Mouse (Mus musculus) heart, embryonic 16.5 days (tissue): Measurements from ENCODE around the gene Lasp1. TPM values are rescaled to one million over a fixed set of nuclear protein-coding genes. Genes with fewer than 3 reads are reported as not detected.
"Not testable (repeated sequence)": the region's sequence is repeated elsewhere in the genome, so short reads cannot be mapped to it uniquely, and the experiment has no call there.

Experiments
- ATAC-seq: fragments of 200-750 bp; cut with Nextera tagmentation; replicated peaks from 2 replicates; pipeline ENCODE4 v1.8.0; 2017; ENCODE audit warnings: moderate number of reproducible peaks; ENCODE audit not compliant: insufficient read depth, low FRiP score; ENCODE audit errors: extremely low read depth
- H3K27ac ChIP-seq: fragments of 300-500 bp; sonication (generic); 2 replicates; pipeline ENCODE4 v1.5.1; 2014; ENCODE audit warnings: mild to moderate bottlenecking, low read length, control low read depth, moderate library complexity
- H3K27me3 ChIP-seq: fragments of 300-500 bp; sonication (generic); 2 replicates; pipeline ENCODE4 v1.6.1; 2014; ENCODE audit warnings: low read length, mixed read lengths; ENCODE audit not compliant: control insufficient read depth, insufficient read depth
- H3K36me3 ChIP-seq: fragments of 300-500 bp; sonication (generic); 2 replicates; pipeline ENCODE4 v1.6.1; 2014; ENCODE audit not compliant: control insufficient read depth, insufficient read depth
- H3K4me1 ChIP-seq: fragments of 300-500 bp; sonication (generic); 2 replicates; pipeline ENCODE4 v1.6.1; 2014; ENCODE audit warnings: low read length, mixed read lengths; ENCODE audit not compliant: control insufficient read depth, insufficient read depth
- H3K4me2 ChIP-seq: fragments of 300-500 bp; sonication (generic); 2 replicates; pipeline ENCODE4 v1.6.1; 2014; ENCODE audit warnings: low read depth, mild to moderate bottlenecking, control low read depth, low read length
- H3K4me3 ChIP-seq: fragments of 300-500 bp; sonication (generic); 2 replicates; pipeline ENCODE4 v1.5.1; 2014; ENCODE audit warnings: mild to moderate bottlenecking, control low read depth, low read length
- H3K9ac ChIP-seq: fragments of 300-500 bp; sonication (generic); 2 replicates; pipeline ENCODE4 v1.6.1; 2014; ENCODE audit warnings: low read length, control low read depth
- H3K9me3 ChIP-seq: fragments of 300-500 bp; sonication (generic); replicated peaks from 2 replicates; pipeline ENCODE4 v1.6.1; 2016; ENCODE audit warnings: low read length; ENCODE audit not compliant: control insufficient read depth
- WGBS: fragments of 180-500 bp; shearing (Covaris S2); extraction: QIAGEN DNeasy Blood & Tissue Kit; methylation state at CpG from one replicate; pipeline ENCODE4 v1.1.7; 2014; 5-methylcytosine and 5-hydroxymethylcytosine counted together
- polyA plus RNA-seq: library from polyadenylated mRNA; unstranded; fragments of >200 nt; fragmentation: Nextera tagmentation; extraction: Ambion mirVana; gene quantifications from 2 replicates; pipeline ENCODE4 v1.2.1, GENCODE M21; 2015

Gene Lasp1
- polyA plus RNA-seq, 1 experiment from 2014 or later: 52.9 TPM

GRCm38 (mm10) chr11:97836541-97836940 is 37.7 kb downstream of the Lasp1 start:
- H3K4me2 ChIP-seq: no peak overlapping the region
- no peaks in the 10 kb centered on the region for H3K27me3 ChIP-seq
- H3K4me1 ChIP-seq: peaks cover 13% of the 10 kb centered on the region
- 0 out of 2 replicates have a peak, but pooled peaks have one; percentile 5 for ATAC-seq
- WGBS: 49% methylated on average over 8 of the region's 8 CpGs
- peak overlapping the region; percentile 49 for H3K9ac ChIP-seq
- H3K4me3 ChIP-seq: no peak overlapping the region
- H3K36me3 ChIP-seq: peaks cover 21% of the 10 kb centered on the region
- peak overlapping the region; percentile 46 for H3K27ac ChIP-seq
- H3K9me3 ChIP-seq: no peaks in the 10 kb centered on the region

DNA sequence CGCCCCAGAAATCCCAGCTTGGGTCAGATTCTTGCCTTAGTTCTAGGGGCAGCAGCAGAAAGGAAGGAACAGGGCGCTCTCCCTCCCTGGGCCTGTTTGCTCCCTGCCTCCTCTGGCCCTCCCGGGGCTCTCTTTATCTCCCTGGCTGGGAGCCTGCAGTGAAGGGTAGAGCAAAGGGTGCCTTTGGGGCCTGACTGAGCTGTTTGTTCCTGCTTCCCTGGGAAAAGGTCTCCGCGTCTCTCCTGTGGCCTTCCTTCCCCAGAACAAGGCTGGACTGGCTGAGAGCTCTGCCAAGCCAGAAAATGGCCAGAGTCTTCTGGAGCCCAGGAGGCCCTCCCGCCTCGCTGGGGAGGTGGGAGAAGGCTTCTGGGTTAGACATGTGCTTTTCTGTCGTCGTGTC is 38.3 kb downstream of the Lasp1 start:
- 55% methylated on average over 9 of the region's 9 CpGs for WGBS
- H3K27ac ChIP-seq: peak overlapping the region; percentile 66
- not testable (repeated sequence) for H3K4me2 ChIP-seq, H3K27me3 ChIP-seq, H3K4me3 ChIP-seq, H3K9me3 ChIP-seq
- H3K36me3 ChIP-seq: peaks cover 21% of the 10 kb centered on the region
- peaks cover 13% of the 10 kb centered on the region for H3K4me1 ChIP-seq
- 0 out of 2 replicates have a peak, but pooled peaks have one; percentile 19 for ATAC-seq
- peak overlapping the region; percentile 49; the same call in 1 of the 2 replicates for H3K9ac ChIP-seq

DNA sequence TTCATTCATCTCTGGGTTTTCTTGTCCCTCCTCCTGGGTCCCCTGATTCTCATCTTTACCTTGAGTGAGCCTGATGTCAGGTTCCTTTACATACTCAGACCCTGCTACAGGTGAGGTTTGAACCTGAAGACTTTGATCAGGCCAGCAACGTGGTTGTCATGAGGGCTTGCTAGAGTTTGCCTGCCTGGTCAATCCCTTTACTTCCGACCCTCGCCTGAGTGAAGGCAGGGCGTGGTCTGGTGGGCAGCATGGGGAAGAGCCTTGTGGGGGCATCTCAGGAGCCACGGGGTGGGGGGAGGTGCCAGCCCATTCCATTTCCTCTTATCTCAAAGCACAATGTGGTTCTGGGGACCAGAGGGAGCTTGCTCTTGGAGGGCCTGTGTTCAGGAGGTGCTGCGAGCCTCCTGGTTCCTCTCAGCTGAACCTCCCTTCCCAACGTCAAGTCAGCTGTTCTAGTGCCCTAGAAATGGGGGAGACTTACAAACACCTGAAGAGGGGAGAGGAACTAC is 38.9 kb downstream of the Lasp1 start:
- peak overlapping the region; percentile 66 for H3K27ac ChIP-seq
- no peaks in the 10 kb centered on the region for H3K9me3 ChIP-seq
- H3K36me3 ChIP-seq: peaks cover 18% of the 10 kb centered on the region
- H3K9ac ChIP-seq: peak overlapping the region; percentile 38; the same call in 1 of the 2 replicates
- ATAC-seq: no peak
- 71% methylated on average over 7 of the region's 7 CpGs for WGBS
- no peaks in the 10 kb centered on the region for H3K27me3 ChIP-seq
- no peak overlapping the region for H3K4me2 ChIP-seq
- H3K4me3 ChIP-seq: no peak overlapping the region
- H3K4me1 ChIP-seq: peaks cover 13% of the 10 kb centered on the region

DNA sequence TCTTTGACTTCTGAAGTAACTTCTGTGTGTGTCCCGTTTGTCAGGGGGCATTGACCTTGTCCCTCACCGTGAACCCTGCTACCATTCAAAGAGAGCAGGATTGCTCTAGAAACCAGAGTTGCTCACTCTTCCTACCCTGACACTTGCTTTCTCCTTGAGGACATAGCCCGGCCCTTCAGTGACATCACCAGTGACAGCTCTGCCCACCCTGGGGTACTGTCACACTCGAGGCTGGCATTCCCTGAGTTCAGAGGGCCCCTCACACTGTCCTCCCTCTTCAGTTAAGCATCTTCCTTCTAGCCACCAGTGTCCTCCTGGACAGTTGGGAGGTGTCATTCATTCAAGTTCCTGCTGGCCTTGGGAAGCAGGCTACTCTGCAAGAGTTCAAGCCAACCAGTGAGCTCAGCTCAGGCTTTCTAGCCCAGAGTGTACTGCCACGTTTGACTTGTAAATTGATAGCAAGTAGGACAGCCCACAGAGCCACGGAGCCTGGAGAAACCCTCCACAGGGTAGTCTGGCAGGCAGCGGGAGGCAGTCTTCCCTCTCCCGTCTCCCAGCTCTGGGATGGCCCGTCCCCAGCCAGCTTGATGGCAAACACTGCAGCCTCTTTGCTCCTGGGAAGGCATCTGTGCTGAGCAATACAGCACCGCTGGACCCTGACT is 40.1 kb downstream of the Lasp1 start:
- ATAC-seq: no peak
- H3K27ac ChIP-seq: no peak overlapping the region
- H3K27me3 ChIP-seq: no peaks in the 10 kb centered on the region
- no peak overlapping the region for H3K9ac ChIP-seq
- H3K36me3 ChIP-seq: peaks cover 15% of the 10 kb centered on the region
- 47% methylated on average over 10 of the region's 10 CpGs for WGBS
- no peaks in the 10 kb centered on the region for H3K9me3 ChIP-seq
- H3K4me3 ChIP-seq: no peak overlapping the region
- H3K4me1 ChIP-seq: peaks cover 13% of the 10 kb centered on the region
- H3K4me2 ChIP-seq: no peak overlapping the region

GRCm38 (mm10) chr11:97839441-97840134 is 40.8 kb downstream of the Lasp1 start:
- no peak overlapping the region for H3K4me2 ChIP-seq
- H3K4me1 ChIP-seq: peaks cover 13% of the 10 kb centered on the region
- peaks cover 9% of the 10 kb centered on the region for H3K36me3 ChIP-seq
- 51% methylated on average over 11 of the region's 11 CpGs for WGBS
- H3K27me3 ChIP-seq: no peaks in the 10 kb centered on the region
- H3K9ac ChIP-seq: no peak overlapping the region
- ATAC-seq: no peak
- H3K27ac ChIP-seq: no peak overlapping the region
- no peak overlapping the region for H3K4me3 ChIP-seq
- no peaks in the 10 kb centered on the region for H3K9me3 ChIP-seq

- no peak overlapping the region for H3K27ac ChIP-seq
- H3K4me3 ChIP-seq: no peak overlapping the region
- H3K4me1 ChIP-seq: peaks cover 13% of the 10 kb centered on the region
- H3K27me3 ChIP-seq: no peaks in the 10 kb centered on the region
- H3K4me2 ChIP-seq: peak overlapping the region; percentile 61
- H3K9ac ChIP-seq: no peak overlapping the region
- no peak for ATAC-seq
- peaks cover 5% of the 10 kb centered on the region; the same call in 1 of the 2 replicates for H3K36me3 ChIP-seq
- 73% methylated on average over 2 of the region's 2 CpGs for WGBS
- no peaks in the 10 kb centered on the region for H3K9me3 ChIP-seq
Measured at GRCm38 (mm10) chr11:97840135-97840490, 41.3 kb downstream of the Lasp1 start.

DNA sequence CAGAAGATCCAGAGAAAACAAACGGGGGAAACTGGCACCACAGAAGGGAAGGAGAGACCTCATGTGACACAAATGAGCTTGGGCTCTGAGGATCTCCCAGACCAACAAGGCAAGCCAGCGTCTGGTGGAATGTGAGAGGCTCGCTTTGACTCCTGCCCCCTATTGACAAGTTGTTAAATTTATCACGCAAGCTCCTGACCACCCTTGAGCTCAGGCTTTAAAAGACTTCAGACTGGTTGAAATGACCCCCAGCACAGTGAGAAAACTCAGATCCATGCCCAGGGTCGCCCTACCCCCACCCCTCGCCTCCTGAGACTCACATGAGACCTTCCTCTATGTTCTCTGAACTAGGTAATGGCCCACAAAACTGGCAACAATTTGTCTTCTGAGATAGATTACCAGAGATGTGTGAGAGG is 41.7 kb downstream of the Lasp1 start, which contains the start of gene B230217C12Rik:
B230217C12Rik (plus strand) TSS at position 242 of the 416 bp plus-strand sequence.
- Histone ChIP-seq H3K27me3 (no peaks in the 10 kb centered on the region), H3K4me3 (peak within 1 kb of the TSS; percentile 49), H3K27ac (peak within 1 kb of the TSS; percentile 33), H3K4me2 (peak within 1 kb of the TSS; percentile 61), H3K9ac (peak within 1 kb of the TSS; percentile 38), H3K4me1 (peaks cover 13% of the 10 kb centered on the region), H3K9me3 (no peaks in the 10 kb centered on the region), H3K36me3 (peaks cover 2% of the 10 kb centered on the region; the same call in 1 of the 2 replicates)
- ATAC-seq: peak; percentile 7; the same call in 1 of the 2 replicates
- WGBS: 2% methylated on average over 6 of the region's 6 CpGs

DNA sequence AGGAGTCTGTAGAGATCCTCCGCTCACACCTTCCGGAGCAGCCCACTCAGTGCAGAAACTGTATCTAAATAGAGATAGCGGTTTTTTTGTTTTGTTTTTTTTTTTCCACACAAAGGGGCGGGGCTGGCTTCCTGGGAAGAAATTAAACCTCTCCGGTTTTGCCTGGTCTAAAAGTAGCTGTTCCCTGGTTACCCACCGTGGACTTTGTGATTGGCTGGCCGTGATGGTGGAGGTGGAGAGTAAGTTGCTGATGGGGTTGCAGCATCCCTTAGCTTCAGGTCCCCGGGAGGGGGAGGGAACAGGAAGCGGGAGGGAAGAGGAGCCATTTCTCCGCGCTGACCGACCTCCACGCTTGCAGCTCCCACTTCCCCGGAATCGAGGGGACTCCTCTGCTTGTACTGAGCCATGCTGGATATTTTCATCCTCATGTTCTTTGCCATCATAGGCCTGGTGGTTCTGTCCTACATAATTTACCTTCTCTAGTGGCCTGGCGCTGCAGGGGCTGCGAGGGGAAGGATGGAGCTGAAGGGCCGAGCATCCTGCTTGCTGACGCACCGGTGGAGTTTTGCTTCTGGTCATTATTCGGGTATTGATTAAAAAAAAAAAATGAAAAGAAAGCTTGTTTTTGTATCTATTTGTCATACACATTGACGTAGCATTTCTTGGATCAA is 42.3 kb downstream of the Lasp1 start:
- no peaks in the 10 kb centered on the region for H3K9me3 ChIP-seq
- H3K27me3 ChIP-seq: no peaks in the 10 kb centered on the region
- WGBS: 4% methylated on average over 22 of the region's 22 CpGs
- peak overlapping the region; percentile 33 for H3K27ac ChIP-seq
- peak overlapping the region; percentile 61 for H3K4me2 ChIP-seq
- H3K4me1 ChIP-seq: peaks cover 13% of the 10 kb centered on the region
- peak; percentile 62 for ATAC-seq
- no peaks in the 10 kb centered on the region for H3K36me3 ChIP-seq
- peak overlapping the region; percentile 38 for H3K9ac ChIP-seq
- peak overlapping the region; percentile 49 for H3K4me3 ChIP-seq
